Mouse (Mus musculus) spleen, adult 18-20 months (tissue): Measurements from ENCODE around the gene Ppp1cb.
"Not testable (repeated sequence)": the region's sequence is repeated elsewhere in the genome, so short reads cannot be mapped to it uniquely, and the experiment has no call there.

Source experiments
- DNase-seq, 2 experiments: peaks; one replicate each; pipeline ENCODE4 v3.0.0; 2022; ENCODE audit warnings: mixed read lengths in 2 of 2

The Ppp1cb gene

DNA sequence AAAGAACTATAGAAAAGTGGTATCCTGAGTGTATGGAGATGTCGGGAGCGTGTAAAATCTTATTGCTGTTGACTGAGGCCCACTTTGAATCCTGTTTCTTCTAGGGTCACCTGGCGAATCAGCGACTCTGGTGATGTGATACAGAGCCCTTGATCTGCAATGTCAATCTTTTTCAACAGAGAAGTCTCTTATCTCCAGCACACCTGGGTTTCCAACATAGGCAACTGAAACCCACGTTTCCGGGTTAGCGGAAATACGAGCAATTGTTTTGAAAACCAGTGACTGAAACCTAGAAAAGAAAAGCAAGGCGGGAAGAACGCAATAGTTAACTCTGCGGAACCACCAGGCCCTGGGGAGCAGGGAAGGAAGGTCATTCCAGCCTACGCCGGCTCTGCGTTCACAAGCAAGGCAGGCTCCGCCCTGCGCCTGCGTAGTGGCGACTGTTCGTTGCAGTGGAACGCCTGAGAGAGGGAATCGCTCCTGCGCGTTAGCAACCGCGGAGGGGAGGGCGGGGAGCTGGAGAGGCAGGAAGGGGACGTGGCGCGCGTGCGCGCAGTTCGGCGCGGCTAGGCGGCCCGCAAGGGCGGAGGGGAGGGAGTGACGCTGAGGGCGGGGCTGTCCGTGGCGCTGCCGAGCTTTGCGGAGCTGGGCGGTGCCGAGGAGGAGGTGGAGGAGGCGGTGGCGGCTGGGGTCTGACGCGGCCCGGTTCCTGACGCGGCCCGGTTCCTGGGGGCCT lies at the start of gene Ppp1cb:
Ppp1cb (plus strand) TSS at position 436 of the 736 bp plus-strand sequence.
- DNase-seq, result peak; percentile 95 to 98

DNA sequence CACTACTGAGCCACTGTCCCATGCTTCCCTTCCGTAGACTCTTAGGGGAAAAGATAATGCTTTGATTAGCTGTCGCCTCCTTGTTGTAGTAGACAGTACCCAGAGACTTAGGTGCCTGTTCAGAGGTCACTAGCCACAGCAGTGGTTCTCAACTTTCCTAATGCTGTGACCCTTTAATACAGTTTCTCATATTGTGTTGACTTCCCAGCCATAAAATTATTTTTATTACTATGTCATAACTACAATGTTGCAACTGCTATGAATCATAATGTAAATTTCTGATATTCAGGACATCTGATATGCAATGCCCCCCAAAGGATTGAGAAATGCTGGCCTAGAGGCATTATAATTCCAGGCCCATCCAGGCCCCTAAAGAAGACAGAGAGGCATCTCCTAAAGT lies 48.9 kb upstream of the Ppp1cb start:
- no peak for DNase-seq

GRCm38 (mm10) chr5:32410954-32411688 lies 47.5 kb upstream of the Ppp1cb start:
- DNase-seq, result no peak

DNA sequence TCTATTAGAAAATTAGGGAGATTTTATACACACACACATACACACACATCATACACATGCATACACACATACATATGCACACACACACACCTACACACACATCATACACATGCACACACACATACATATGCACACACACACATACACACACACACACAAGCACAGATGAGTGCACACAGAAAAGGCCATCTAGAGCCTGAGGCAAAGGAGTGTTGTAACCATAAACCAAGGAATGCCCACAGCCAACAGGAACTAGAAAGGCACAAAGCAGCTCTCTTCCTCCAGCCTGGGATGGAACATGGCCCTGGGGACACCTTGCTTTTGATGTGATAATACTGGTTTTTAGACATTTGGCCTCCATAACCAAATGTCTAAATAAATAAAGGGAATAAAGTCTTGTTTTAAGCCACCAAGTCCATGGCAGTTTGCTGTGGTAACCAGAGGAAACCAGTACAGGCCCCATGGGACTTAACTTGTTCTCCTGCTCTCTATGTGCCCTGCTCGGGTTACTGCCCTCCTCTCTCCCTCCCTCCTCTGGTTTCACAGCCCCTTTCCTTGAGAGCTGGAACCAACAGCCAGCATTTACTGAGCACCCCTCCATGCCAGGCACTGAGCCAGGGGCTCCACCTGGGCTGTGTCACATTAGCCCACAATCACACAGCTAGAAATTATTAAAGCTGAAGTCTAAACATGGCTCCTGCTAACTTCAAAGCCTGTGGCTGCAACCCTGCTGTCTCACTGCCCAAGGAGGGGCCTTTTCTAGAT lies 46.3 kb upstream of the Ppp1cb start:
- peak; percentile 30 to 35 for DNase-seq

DNA sequence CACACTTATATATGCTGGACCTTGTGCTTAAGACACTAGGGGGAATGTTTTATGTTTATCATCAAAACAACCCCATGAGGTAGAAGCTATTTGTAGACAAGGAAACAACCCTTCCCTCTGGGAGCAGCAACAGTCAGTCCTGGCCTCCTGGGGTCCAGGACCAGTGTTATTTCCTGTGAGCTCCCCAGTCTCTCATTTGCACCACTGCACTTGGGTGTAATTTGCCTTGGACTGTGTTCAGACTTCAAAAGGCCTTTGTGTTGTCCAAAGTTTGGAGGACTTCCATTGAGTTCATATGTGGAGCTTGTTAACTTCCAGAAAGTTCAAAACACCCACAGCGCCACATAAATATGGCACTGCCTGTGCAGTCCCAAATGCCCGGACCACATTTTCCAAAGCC lies 45.6 kb upstream of the Ppp1cb start:
- no peak for DNase-seq

- no peak for DNase-seq
These were observed 45.1 kb upstream of the Ppp1cb start for GRCm38 (mm10) chr5:32413569-32413968.

GRCm38 (mm10) chr5:32414461-32414985 lies 44.1 kb upstream of the Ppp1cb start:
- DNase-seq, result no peak

DNA sequence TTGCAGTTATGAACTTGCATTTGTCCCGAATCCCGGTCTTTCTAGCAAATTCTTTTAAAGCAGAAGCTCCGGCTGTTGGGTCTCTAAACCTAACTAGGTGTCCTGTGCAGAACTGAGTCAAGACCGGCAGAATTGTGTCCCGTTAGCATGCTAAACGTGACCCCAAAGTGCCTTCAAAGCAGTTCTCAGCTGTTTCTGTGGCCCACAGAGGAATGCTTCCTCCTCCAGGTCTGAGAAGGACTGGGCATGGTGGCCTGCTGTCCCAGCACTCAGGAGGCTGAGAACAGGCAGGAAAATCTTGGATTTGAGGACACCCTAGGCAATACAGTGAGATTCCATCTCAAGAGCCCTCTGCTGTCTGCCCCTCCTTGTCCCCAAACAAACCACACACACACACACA lies 43.1 kb upstream of the Ppp1cb start:
- no peak for DNase-seq

- no peak for DNase-seq
These were observed 41.8 kb upstream of the Ppp1cb start for GRCm38 (mm10) chr5:32416881-32417280.

DNA sequence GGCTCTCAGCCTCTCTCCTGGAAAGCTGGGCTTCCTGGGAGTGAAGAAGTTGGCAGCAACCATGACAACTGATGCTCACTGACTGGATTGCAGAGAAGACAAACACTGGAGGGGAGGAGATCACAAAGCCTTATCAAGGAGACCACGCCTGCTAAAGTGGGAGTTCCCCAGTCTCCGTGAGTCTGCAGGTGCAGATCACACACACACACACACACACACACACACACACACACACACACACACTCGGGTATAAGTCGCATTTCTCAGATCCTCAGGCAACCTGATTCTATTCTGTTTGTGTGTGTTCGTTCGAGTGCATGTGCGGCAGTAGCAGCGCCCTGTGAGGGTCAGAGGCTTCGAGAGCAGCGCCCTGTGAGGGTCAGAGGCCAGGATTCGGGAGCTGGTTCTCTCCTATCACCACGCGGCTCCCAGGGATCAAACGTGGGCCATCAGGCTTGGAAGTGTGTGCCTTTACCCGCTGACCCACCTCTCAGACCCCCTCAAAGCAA lies 36.5 kb upstream of the Ppp1cb start:
- DNase-seq, result no peak

GRCm38 (mm10) chr5:32423339-32424046 lies 35.1 kb upstream of the Ppp1cb start:
- no peak for DNase-seq

GRCm38 (mm10) chr5:32424464-32424863 lies 34.2 kb upstream of the Ppp1cb start:
- no peak for DNase-seq

DNA sequence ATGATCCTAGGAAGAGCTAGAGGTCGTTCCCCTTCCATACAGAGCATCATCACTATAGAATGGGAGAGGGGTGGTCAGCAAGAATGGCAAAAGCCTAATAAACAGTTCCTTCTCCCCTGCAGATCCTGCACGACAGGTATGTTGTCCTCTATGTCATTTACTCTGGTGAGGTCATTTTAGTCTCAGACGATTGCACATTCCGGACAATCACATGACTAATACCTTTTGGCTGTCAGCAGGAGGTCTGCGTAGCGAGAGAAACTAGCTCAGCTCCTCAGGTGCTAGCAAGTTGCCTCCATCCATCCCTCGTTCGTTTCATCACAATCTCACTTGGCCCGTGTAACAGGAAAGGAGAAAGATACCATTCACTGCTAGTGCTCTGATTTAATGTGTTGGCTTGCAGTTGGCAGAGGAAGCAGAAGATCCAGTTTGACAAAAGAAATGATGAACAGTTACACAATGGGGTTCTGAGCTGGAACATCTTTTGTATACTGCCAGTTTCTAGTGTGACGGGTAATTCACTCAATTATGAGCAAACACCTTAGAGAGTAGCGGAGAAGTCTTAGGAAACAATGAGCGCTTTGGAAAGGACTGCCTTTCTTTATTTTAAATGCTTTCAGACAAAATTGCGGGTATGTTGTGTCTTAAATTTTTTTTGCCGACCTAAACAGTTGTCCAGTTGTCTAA lies 33.0 kb upstream of the Ppp1cb start:
- DNase-seq, result no peak

DNA sequence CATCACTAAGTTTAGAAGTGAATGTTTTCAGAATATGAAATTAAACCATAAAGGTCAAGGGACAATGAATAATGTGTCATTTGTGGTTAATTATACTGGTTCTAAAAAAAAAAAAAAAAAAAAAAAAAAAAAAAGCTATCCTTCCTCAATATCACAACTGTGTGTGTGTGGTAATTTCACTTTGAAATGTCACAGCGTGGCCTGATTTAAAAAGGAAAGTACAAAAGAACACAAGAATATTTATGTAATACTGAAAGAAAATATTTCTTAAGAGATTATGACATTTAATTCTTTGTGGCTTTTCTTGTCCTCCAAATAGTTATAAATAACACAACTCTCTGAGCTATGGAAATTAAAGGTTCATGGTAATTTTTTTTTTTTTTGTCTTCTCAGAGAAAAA lies 28.2 kb upstream of the Ppp1cb start:
- no peak for DNase-seq

GRCm38 (mm10) chr5:32434346-32434745 lies 24.3 kb upstream of the Ppp1cb start:
- not testable (repeated sequence) for DNase-seq

DNA sequence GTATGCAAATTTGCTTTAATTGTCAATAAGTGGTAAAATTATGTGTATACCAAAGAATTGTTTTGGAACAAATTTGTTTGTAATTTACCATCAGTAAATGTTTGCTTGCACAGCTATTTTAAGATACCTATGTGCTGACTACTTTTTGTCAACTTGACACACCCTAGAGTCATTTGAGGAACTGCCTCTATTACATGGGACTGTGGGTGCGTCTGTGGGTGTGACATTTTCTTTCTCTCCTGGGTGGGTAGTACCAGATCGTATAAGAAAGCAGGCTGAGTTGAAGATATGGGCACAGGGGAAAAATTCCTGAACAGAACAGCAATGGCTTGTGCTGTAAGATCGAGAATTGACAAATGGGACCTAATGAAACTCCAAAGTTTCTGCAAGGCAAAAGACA lies 23.0 kb upstream of the Ppp1cb start:
- DNase-seq, result no peak

DNA sequence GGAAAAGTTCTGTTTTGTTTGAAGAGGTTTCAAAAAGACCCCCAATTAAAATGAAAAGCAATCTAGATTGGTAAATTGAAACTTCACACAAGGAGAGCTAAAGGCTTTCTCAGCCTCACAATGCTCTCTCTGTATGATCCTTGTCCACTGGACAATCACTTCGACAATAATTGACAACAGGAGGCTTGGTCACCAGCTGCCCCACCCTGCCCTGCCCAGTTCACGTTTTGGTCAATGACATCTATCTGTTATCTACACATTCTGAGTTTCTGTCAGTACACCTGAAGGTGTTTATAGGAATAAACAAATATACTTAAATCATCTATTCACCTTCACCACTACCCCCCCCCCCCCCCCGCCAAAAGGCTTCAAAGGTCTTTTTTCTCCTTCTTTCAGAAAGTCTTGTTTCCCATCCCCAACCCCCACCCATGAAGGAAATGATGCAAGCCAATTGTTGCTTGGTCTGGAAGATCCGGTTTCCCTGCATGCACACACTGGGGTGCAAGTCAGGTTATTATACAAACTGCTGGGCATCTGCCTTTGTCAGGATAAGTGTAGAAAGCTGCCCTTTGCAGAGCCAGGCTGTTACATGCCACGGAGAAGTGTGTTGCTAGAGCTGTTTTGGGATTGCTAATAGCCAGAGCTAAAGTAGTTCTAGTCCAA lies 20.6 kb upstream of the Ppp1cb start:
- no peak for DNase-seq

DNA sequence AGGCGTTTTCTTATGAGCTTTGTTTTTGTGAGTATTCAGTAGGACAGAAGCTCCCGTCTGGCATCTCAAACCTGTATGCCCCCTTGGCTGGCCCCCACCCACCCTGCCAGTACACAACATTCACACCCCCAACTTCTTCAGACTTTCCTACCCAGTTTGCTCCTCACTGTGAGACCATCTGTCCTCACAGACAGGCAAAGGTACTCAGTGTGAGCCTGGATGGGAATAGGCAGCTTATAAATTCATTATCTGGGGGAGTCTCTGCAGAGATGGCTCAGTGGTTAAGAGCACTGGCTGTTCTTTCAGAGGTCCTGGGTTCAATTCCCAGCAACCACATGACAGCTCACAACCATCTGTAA lies 20.1 kb upstream of the Ppp1cb start:
- no peak for DNase-seq

- DNase-seq, result no peak
These were observed 17.3 kb upstream of the Ppp1cb start for GRCm38 (mm10) chr5:32441336-32441735.

- no peak for DNase-seq
These were observed 16.6 kb upstream of the Ppp1cb start for GRCm38 (mm10) chr5:32441992-32442575.

DNA sequence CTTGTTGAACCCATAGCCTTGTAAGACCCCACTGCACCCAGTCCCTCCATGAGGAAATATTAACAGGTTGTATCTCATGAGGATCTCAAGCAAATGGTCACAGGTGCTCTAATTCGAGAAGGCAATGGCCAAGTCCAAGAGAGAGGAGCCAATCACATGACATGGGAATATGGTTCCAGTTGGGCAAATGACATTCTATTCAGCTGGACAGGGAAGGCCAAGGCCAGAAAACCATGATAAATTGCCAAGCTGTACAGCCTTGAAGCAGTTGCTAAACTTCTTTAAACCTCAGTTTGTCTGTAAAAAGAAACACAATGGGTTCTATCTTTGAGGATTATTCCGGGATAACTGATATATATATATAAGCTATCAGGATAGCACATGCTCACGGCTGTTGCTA lies 14.7 kb upstream of the Ppp1cb start:
- DNase-seq, result no peak
